Mouse (Mus musculus) hindbrain, embryonic 13.5 days (tissue): ENCODE measurements around the gene Slc36a3. TPM values are rescaled to one million over a fixed set of nuclear protein-coding genes. Genes with fewer than 3 reads are reported as not detected.
"Not testable (repeated sequence)": the region's sequence is repeated elsewhere in the genome, so short reads cannot be mapped to it uniquely, and the experiment has no call there.

Source experiments
- ATAC-seq: fragments of 200-750 bp; cut with Nextera tagmentation; 2 replicates; pipeline ENCODE4 v1.8.0; 2017; ENCODE audit warnings: moderate TSS enrichment; ENCODE audit not compliant: low FRiP score
- H3K27ac ChIP-seq: fragments of 300-500 bp; sonication (generic); 2 replicates; pipeline ENCODE4 v1.5.1; 2015; ENCODE audit warnings: inconsistent platforms, mild to moderate bottlenecking, moderate library complexity
- H3K27me3 ChIP-seq: fragments of 300-500 bp; sonication (generic); 2 replicates; pipeline ENCODE4 v1.6.1; 2015; ENCODE audit warnings: mild to moderate bottlenecking, inconsistent platforms
- H3K36me3 ChIP-seq: fragments of 300-500 bp; sonication (generic); 2 replicates; pipeline ENCODE4 v1.6.1; 2015; ENCODE audit warnings: mild to moderate bottlenecking, inconsistent platforms
- H3K4me1 ChIP-seq: fragments of 300-500 bp; sonication (generic); replicated peaks from 2 replicates; pipeline ENCODE4 v1.6.1; 2015; ENCODE audit warnings: inconsistent platforms
- H3K4me2 ChIP-seq: fragments of 300-500 bp; sonication (generic); 2 replicates; pipeline ENCODE4 v1.6.1; 2015; ENCODE audit warnings: inconsistent platforms, mild to moderate bottlenecking, moderate library complexity
- H3K4me3 ChIP-seq: fragments of 300-500 bp; sonication (generic); 2 replicates; pipeline ENCODE4 v1.5.1; 2015; ENCODE audit warnings: mild to moderate bottlenecking, inconsistent platforms
- H3K9ac ChIP-seq: fragments of 300-500 bp; sonication (generic); 2 replicates; pipeline ENCODE4 v1.6.1; 2015; ENCODE audit warnings: mild to moderate bottlenecking, inconsistent platforms
- H3K9me3 ChIP-seq: fragments of 300-500 bp; sonication (generic); 2 replicates; pipeline ENCODE4 v1.6.1; 2016; ENCODE audit warnings: inconsistent platforms
- WGBS: fragments of 180-500 bp; shearing (Covaris S2); methylation state at CpG from one replicate; pipeline ENCODE4 v1.1.7; 2015; 5-methylcytosine and 5-hydroxymethylcytosine counted together
- polyA plus RNA-seq: library from polyadenylated mRNA; unstranded; fragments of >200 nt; fragmentation: Nextera tagmentation; extraction: Ambion mirVana; gene quantifications from 2 replicates; pipeline ENCODE4 v1.2.1, GENCODE M21; 2015

The Slc36a3 gene
- polyA plus RNA-seq, 1 experiment from 2014 or later: not detected

GRCm38 (mm10) chr11:55116004-55116403 lies 35.5 kb downstream of the Slc36a3 start:
- H3K4me1 ChIP-seq: no peaks in the 10 kb centered on the region
- ATAC-seq: no peak
- no peak overlapping the region for H3K4me2 ChIP-seq
- WGBS: 100% methylated on average over 3 of the region's 3 CpGs
- no peaks in the 10 kb centered on the region for H3K9me3 ChIP-seq
- H3K9ac ChIP-seq: no peak overlapping the region
- no peaks in the 10 kb centered on the region for H3K27me3 ChIP-seq
- no peak overlapping the region for H3K4me3 ChIP-seq
- H3K36me3 ChIP-seq: no peaks in the 10 kb centered on the region
- no peak overlapping the region for H3K27ac ChIP-seq

GRCm38 (mm10) chr11:55114291-55114690 lies 37.2 kb downstream of the Slc36a3 start:
- no peak overlapping the region for H3K27ac ChIP-seq
- H3K4me2 ChIP-seq: no peak overlapping the region
- WGBS: 79% methylated on average over 2 of the region's 2 CpGs
- no peak for ATAC-seq
- H3K27me3 ChIP-seq: no peaks in the 10 kb centered on the region
- no peaks in the 10 kb centered on the region for H3K9me3 ChIP-seq
- no peaks in the 10 kb centered on the region for H3K4me1 ChIP-seq
- H3K9ac ChIP-seq: no peak overlapping the region
- peaks cover 7% of the 10 kb centered on the region for H3K36me3 ChIP-seq
- H3K4me3 ChIP-seq: no peak overlapping the region

GRCm38 (mm10) chr11:55113861-55114250 lies 37.7 kb downstream of the Slc36a3 start:
- not testable (repeated sequence) for H3K27ac ChIP-seq, H3K4me2 ChIP-seq, H3K27me3 ChIP-seq, H3K4me1 ChIP-seq, H3K4me3 ChIP-seq, H3K9ac ChIP-seq, ATAC-seq, H3K9me3 ChIP-seq
- peaks cover 11% of the 10 kb centered on the region for H3K36me3 ChIP-seq
- WGBS: 54% methylated on average over 4 of the region's 4 CpGs

- H3K4me3 ChIP-seq: no peak overlapping the region
- peaks cover 16% of the 10 kb centered on the region for H3K36me3 ChIP-seq
- no peak overlapping the region for H3K27ac ChIP-seq
- H3K4me1 ChIP-seq: no peaks in the 10 kb centered on the region
- WGBS: 65% methylated on average over 7 of the region's 7 CpGs
- no peak for ATAC-seq
- H3K9ac ChIP-seq: no peak overlapping the region
- no peaks in the 10 kb centered on the region for H3K9me3 ChIP-seq
- H3K4me2 ChIP-seq: no peak overlapping the region
- no peaks in the 10 kb centered on the region for H3K27me3 ChIP-seq
These were observed 38.2 kb downstream of the Slc36a3 start for GRCm38 (mm10) chr11:55113209-55113860.

- H3K9me3 ChIP-seq: no peaks in the 10 kb centered on the region
- no peak for ATAC-seq
- no peak overlapping the region for H3K4me2 ChIP-seq
- H3K27me3 ChIP-seq: no peaks in the 10 kb centered on the region
- 81% methylated on average over 7 of the region's 7 CpGs for WGBS
- peaks cover 29% of the 10 kb centered on the region for H3K36me3 ChIP-seq
- no peaks in the 10 kb centered on the region for H3K4me1 ChIP-seq
- H3K27ac ChIP-seq: no peak overlapping the region
- H3K4me3 ChIP-seq: no peak overlapping the region
- no peak overlapping the region for H3K9ac ChIP-seq
These were observed 40.8 kb downstream of the Slc36a3 start for GRCm38 (mm10) chr11:55110566-55111169.

GRCm38 (mm10) chr11:55109521-55110300 lies 41.8 kb downstream of the Slc36a3 start:
- Histone ChIP-seq H3K27me3 (no peaks in the 10 kb centered on the region), H3K27ac (no peak overlapping the region), H3K4me1 (no peaks in the 10 kb centered on the region), H3K9me3 (no peaks in the 10 kb centered on the region), H3K9ac (no peak overlapping the region), H3K4me3 (no peak overlapping the region), H3K36me3 (peaks cover 29% of the 10 kb centered on the region), H3K4me2 (no peak overlapping the region)
- WGBS: 95% methylated on average over 7 of the region's 7 CpGs
- ATAC-seq: no peak

- 96% methylated on average over 1 of the region's 1 CpGs for WGBS
- no peaks in the 10 kb centered on the region for H3K9me3 ChIP-seq
- no peak overlapping the region for H3K4me2 ChIP-seq
- H3K36me3 ChIP-seq: peaks cover 29% of the 10 kb centered on the region
- H3K27ac ChIP-seq: no peak overlapping the region
- no peak for ATAC-seq
- no peak overlapping the region for H3K9ac ChIP-seq
- peaks cover 5% of the 10 kb centered on the region; the same call in 1 of the 2 replicates for H3K4me1 ChIP-seq
- no peak overlapping the region for H3K4me3 ChIP-seq
- H3K27me3 ChIP-seq: no peaks in the 10 kb centered on the region
These were observed 44.9 kb downstream of the Slc36a3 start for GRCm38 (mm10) chr11:55106636-55107035.

GRCm38 (mm10) chr11:55105389-55105788 lies 46.1 kb downstream of the Slc36a3 start:
- 86% methylated on average over 4 of the region's 4 CpGs for WGBS
- no peak for ATAC-seq

GRCm38 (mm10) chr11:55103229-55103628 lies 48.3 kb downstream of the Slc36a3 start:
- Histone ChIP-seq H3K4me1 (peaks cover 16% of the 10 kb centered on the region), H3K9me3 (no peaks in the 10 kb centered on the region), H3K27me3 (no peaks in the 10 kb centered on the region), H3K36me3 (peaks cover 14% of the 10 kb centered on the region), H3K4me3 (no peak overlapping the region), H3K27ac (no peak overlapping the region), H3K4me2 (no peak overlapping the region), H3K9ac (no peak overlapping the region)
- 66% methylated on average over 3 of the region's 3 CpGs for WGBS
- ATAC-seq: no peak

More at GRCm38 (mm10) chr11:55105389-55105788, 46.1 kb downstream of the Slc36a3 start:
- Histone ChIP-seq H3K27me3 (no peaks in the 10 kb centered on the region), H3K4me2 (no peak overlapping the region), H3K36me3 (peaks cover 32% of the 10 kb centered on the region), H3K27ac (no peak overlapping the region), H3K9ac (no peak overlapping the region), H3K4me1 (peaks cover 5% of the 10 kb centered on the region; the same call in 1 of the 2 replicates), H3K4me3 (no peak overlapping the region), H3K9me3 (no peaks in the 10 kb centered on the region)

GRCm38 (mm10) chr11:55102015-55102414 lies 49.5 kb downstream of the Slc36a3 start:
- Histone ChIP-seq H3K4me3 (no peak overlapping the region), H3K4me2 (no peak overlapping the region), H3K9me3 (no peaks in the 10 kb centered on the region), H3K27me3 (no peaks in the 10 kb centered on the region), H3K4me1 (peaks cover 23% of the 10 kb centered on the region), H3K27ac (no peak overlapping the region), H3K36me3 (peaks cover 10% of the 10 kb centered on the region), H3K9ac (no peak overlapping the region)
- no peak for ATAC-seq
- WGBS: 86% methylated on average over 3 of the region's 3 CpGs

- no peak for ATAC-seq
- WGBS: 31% methylated on average over 4 of the region's 4 CpGs
- Histone ChIP-seq H3K27me3 (no peaks in the 10 kb centered on the region), H3K4me3 (no peak overlapping the region), H3K36me3 (peaks cover 2% of the 10 kb centered on the region; the same call in 1 of the 2 replicates), H3K27ac (no peak overlapping the region), H3K4me1 (peaks cover 25% of the 10 kb centered on the region), H3K9me3 (no peaks in the 10 kb centered on the region), H3K4me2 (no peak overlapping the region), H3K9ac (no peak overlapping the region)
These were observed 51.6 kb downstream of the Slc36a3 start for GRCm38 (mm10) chr11:55099868-55100267.

- Histone ChIP-seq H3K4me1 (peaks cover 25% of the 10 kb centered on the region), H3K4me2 (0 out of 2 replicates have a peak overlapping the region, but pooled peaks have one; percentile 71), H3K4me3 (no peak overlapping the region), H3K27me3 (no peaks in the 10 kb centered on the region), H3K27ac (no peak overlapping the region), H3K36me3 (peaks cover 2% of the 10 kb centered on the region; the same call in 1 of the 2 replicates), H3K9me3 (no peaks in the 10 kb centered on the region), H3K9ac (no peak overlapping the region)
- 94% methylated on average over 8 of the region's 8 CpGs for WGBS
- no peak for ATAC-seq
These were observed 52.3 kb downstream of the Slc36a3 start for GRCm38 (mm10) chr11:55099019-55099771.
